Mouse (Mus musculus) intestine, embryonic 15.5 days (tissue): ENCODE data around the gene Rpl27a. TPM values are rescaled to one million over a fixed set of nuclear protein-coding genes. Genes with fewer than 3 reads are reported as not detected.

ENCODE experiments used
- ATAC-seq: fragments of 200-750 bp; cut with Nextera tagmentation; 2 replicates; pipeline ENCODE4 v1.8.0; 2017; ENCODE audit warnings: moderate TSS enrichment, moderate library complexity
- H3K27ac ChIP-seq: fragments of 300-500 bp; sonication (generic); 2 replicates; pipeline ENCODE4 v1.5.1; 2015; ENCODE audit warnings: mild to moderate bottlenecking, inconsistent platforms
- H3K27me3 ChIP-seq: fragments of 300-500 bp; sonication (generic); replicated peaks from 2 replicates; pipeline ENCODE4 v1.6.1; 2015; ENCODE audit warnings: inconsistent platforms
- H3K36me3 ChIP-seq: fragments of 300-500 bp; sonication (generic); 2 replicates; pipeline ENCODE4 v1.6.1; 2015; ENCODE audit warnings: inconsistent platforms
- H3K4me1 ChIP-seq: fragments of 300-500 bp; sonication (generic); replicated peaks from 2 replicates; pipeline ENCODE4 v1.6.1; 2015; ENCODE audit warnings: inconsistent platforms
- H3K4me2 ChIP-seq: fragments of 300-500 bp; sonication (generic); replicated peaks from 2 replicates; pipeline ENCODE4 v1.6.1; 2015; ENCODE audit warnings: mild to moderate bottlenecking, inconsistent platforms
- H3K4me3 ChIP-seq: fragments of 300-500 bp; sonication (generic); replicated peaks from 2 replicates; pipeline ENCODE4 v1.5.1; 2015; ENCODE audit warnings: inconsistent platforms
- H3K9ac ChIP-seq: fragments of 300-500 bp; sonication (generic); 2 replicates; pipeline ENCODE4 v1.6.1; 2015; ENCODE audit warnings: inconsistent platforms
- H3K9me3 ChIP-seq: fragments of 300-500 bp; sonication (generic); 2 replicates; pipeline ENCODE4 v1.6.1; 2016; ENCODE audit warnings: inconsistent platforms
- WGBS: fragments of 180-500 bp; shearing (Covaris S2); methylation state at CpG from one replicate; pipeline ENCODE4 v1.1.7; 2015; 5-methylcytosine and 5-hydroxymethylcytosine counted together
- polyA plus RNA-seq: library from polyadenylated mRNA; unstranded; fragments of >200 nt; fragmentation: Nextera tagmentation; extraction: Ambion mirVana; gene quantifications from 2 replicates; pipeline ENCODE4 v1.2.1, GENCODE M21; 2015

Rpl27a gene
- polyA plus RNA-seq, 1 experiment from 2014 or later = 145 TPM

- no peak overlapping the region for H3K4me3 ChIP-seq
- H3K9me3 ChIP-seq = no peaks in the 10 kb centered on the region
- no peaks in the 10 kb centered on the region; the same call in 1 of the 2 replicates for H3K4me1 ChIP-seq
- H3K36me3 ChIP-seq = peaks cover 29% of the 10 kb centered on the region
- no peak for ATAC-seq
- H3K27ac ChIP-seq = no peak overlapping the region
- no peaks in the 10 kb centered on the region for H3K27me3 ChIP-seq
- H3K4me2 ChIP-seq = no peak overlapping the region
- 78% methylated on average over 10 of the region's 10 CpGs for WGBS
- no peak overlapping the region for H3K9ac ChIP-seq
Observed at GRCm38 (mm10) chr7:109545255-109545993, 26.5 kb downstream of the Rpl27a start.

- 83% methylated on average over 2 of the region's 2 CpGs for WGBS
- no peaks in the 10 kb centered on the region for H3K9me3 ChIP-seq
- H3K27ac ChIP-seq = no peak overlapping the region
Observed at GRCm38 (mm10) chr7:109546186-109546585, 27.2 kb downstream of the Rpl27a start.

GRCm38 (mm10) chr7:109546726-109547125 lies 27.8 kb downstream of the Rpl27a start:
- no peaks in the 10 kb centered on the region for H3K9me3 ChIP-seq
- no peaks in the 10 kb centered on the region; the same call in 1 of the 2 replicates for H3K4me1 ChIP-seq
- peaks cover 27% of the 10 kb centered on the region for H3K36me3 ChIP-seq
- H3K4me2 ChIP-seq = no peak overlapping the region
- no peak overlapping the region for H3K9ac ChIP-seq
- H3K27me3 ChIP-seq = no peaks in the 10 kb centered on the region
- ATAC-seq = no peak
- no peak overlapping the region for H3K27ac ChIP-seq
- WGBS = 83% methylated on average over 5 of the region's 5 CpGs
- H3K4me3 ChIP-seq = no peak overlapping the region

More at GRCm38 (mm10) chr7:109546186-109546585, 27.2 kb downstream of the Rpl27a start:
- H3K4me2 ChIP-seq = no peak overlapping the region
- H3K4me3 ChIP-seq = no peak overlapping the region
- no peak for ATAC-seq
- no peak overlapping the region for H3K9ac ChIP-seq
- no peaks in the 10 kb centered on the region for H3K27me3 ChIP-seq
- H3K36me3 ChIP-seq = peaks cover 28% of the 10 kb centered on the region
- no peaks in the 10 kb centered on the region; the same call in 1 of the 2 replicates for H3K4me1 ChIP-seq

GRCm38 (mm10) chr7:109559536-109559935 lies 40.6 kb downstream of the Rpl27a start:
- Histone ChIP-seq H3K27me3 (no peaks in the 10 kb centered on the region), H3K4me1 (peaks cover 26% of the 10 kb centered on the region), H3K27ac (no peak overlapping the region), H3K36me3 (peaks cover 3% of the 10 kb centered on the region; the same call in 1 of the 2 replicates), H3K9ac (no peak overlapping the region), H3K9me3 (no peaks in the 10 kb centered on the region), H3K4me3 (no peak overlapping the region), H3K4me2 (no peak overlapping the region)
- 45% methylated on average over 6 of the region's 6 CpGs for whole genome bisulfite sequencing
- ATAC-seq = no peak

- peaks cover 26% of the 10 kb centered on the region for H3K4me1 ChIP-seq
- H3K4me2 ChIP-seq = peak overlapping the region; percentile 27; the same call in 1 of the 2 replicates
- 42% methylated on average over 8 of the region's 8 CpGs for WGBS
- no peaks in the 10 kb centered on the region for H3K27me3 ChIP-seq
- H3K9me3 ChIP-seq = no peaks in the 10 kb centered on the region
- 0 out of 2 replicates have a peak, but pooled peaks cover 2% of the 10 kb centered on the region for H3K36me3 ChIP-seq
- H3K9ac ChIP-seq = no peak overlapping the region
- H3K27ac ChIP-seq = peak overlapping the region; percentile 54; the same call in 1 of the 2 replicates
- no peak overlapping the region for H3K4me3 ChIP-seq
- 0 out of 2 replicates have a peak, but pooled peaks have one; percentile 9 for ATAC-seq
Observed at GRCm38 (mm10) chr7:109561466-109562153, 42.7 kb downstream of the Rpl27a start.

- H3K27ac ChIP-seq = peak overlapping the region; percentile 54
- 17% methylated on average over 4 of the region's 4 CpGs for WGBS
- no peak overlapping the region for H3K9ac ChIP-seq
- H3K4me3 ChIP-seq = no peak overlapping the region
- H3K4me2 ChIP-seq = peak overlapping the region; percentile 27; the same call in 1 of the 2 replicates
- no peaks in the 10 kb centered on the region for H3K9me3 ChIP-seq
- H3K27me3 ChIP-seq = no peaks in the 10 kb centered on the region
- no peak; the same call in 1 of the 2 replicates for ATAC-seq
- H3K4me1 ChIP-seq = peaks cover 26% of the 10 kb centered on the region
- 0 out of 2 replicates have a peak, but pooled peaks cover 2% of the 10 kb centered on the region for H3K36me3 ChIP-seq
Observed at GRCm38 (mm10) chr7:109562154-109562599, 43.2 kb downstream of the Rpl27a start.

GRCm38 (mm10) chr7:109562676-109563075 lies 43.7 kb downstream of the Rpl27a start:
- Histone ChIP-seq H3K4me1 (peaks cover 26% of the 10 kb centered on the region), H3K9ac (no peak overlapping the region), H3K9me3 (no peaks in the 10 kb centered on the region), H3K4me2 (no peak overlapping the region; the same call in 1 of the 2 replicates), H3K27ac (peak overlapping the region; percentile 45), H3K4me3 (no peak overlapping the region), H3K27me3 (no peaks in the 10 kb centered on the region), H3K36me3 (0 out of 2 replicates have a peak, but pooled peaks cover 2% of the 10 kb centered on the region)
- WGBS = 44% methylated on average over 5 of the region's 5 CpGs
- ATAC-seq = no peak

GRCm38 (mm10) chr7:109563775-109564362 lies 44.9 kb downstream of the Rpl27a start:
- H3K4me3 ChIP-seq = no peak overlapping the region
- H3K36me3 ChIP-seq = 0 out of 2 replicates have a peak, but pooled peaks cover 2% of the 10 kb centered on the region
- no peaks in the 10 kb centered on the region for H3K27me3 ChIP-seq
- no peaks in the 10 kb centered on the region for H3K9me3 ChIP-seq
- no peak for ATAC-seq
- H3K27ac ChIP-seq = no peak overlapping the region
- 61% methylated on average over 4 of the region's 4 CpGs for WGBS
- no peak overlapping the region for H3K9ac ChIP-seq
- no peak overlapping the region for H3K4me2 ChIP-seq
- peaks cover 26% of the 10 kb centered on the region for H3K4me1 ChIP-seq

GRCm38 (mm10) chr7:109566327-109566726 lies 47.4 kb downstream of the Rpl27a start:
- Histone ChIP-seq H3K27ac (no peak overlapping the region), H3K36me3 (0 out of 2 replicates have a peak, but pooled peaks cover 2% of the 10 kb centered on the region), H3K27me3 (no peaks in the 10 kb centered on the region), H3K9ac (no peak overlapping the region), H3K9me3 (no peaks in the 10 kb centered on the region), H3K4me3 (no peak overlapping the region), H3K4me2 (no peak overlapping the region), H3K4me1 (peaks cover 19% of the 10 kb centered on the region)
- ATAC-seq = no peak

- H3K27me3 ChIP-seq = no peaks in the 10 kb centered on the region
- H3K9me3 ChIP-seq = no peaks in the 10 kb centered on the region
- no peak overlapping the region for H3K4me2 ChIP-seq
- H3K36me3 ChIP-seq = 0 out of 2 replicates have a peak, but pooled peaks cover 2% of the 10 kb centered on the region
- H3K27ac ChIP-seq = no peak overlapping the region
- H3K9ac ChIP-seq = no peak overlapping the region
- H3K4me3 ChIP-seq = no peak overlapping the region
- ATAC-seq = 0 out of 2 replicates have a peak, but pooled peaks have one; percentile 10
- 56% methylated on average over 11 of the region's 11 CpGs for WGBS
- H3K4me1 ChIP-seq = peaks cover 17% of the 10 kb centered on the region
Observed at GRCm38 (mm10) chr7:109566841-109567768, 48.2 kb downstream of the Rpl27a start.

GRCm38 (mm10) chr7:109568391-109568892 lies 49.5 kb downstream of the Rpl27a start:
- Histone ChIP-seq H3K4me3 (no peak overlapping the region), H3K4me1 (peaks cover 7% of the 10 kb centered on the region; the same call in 1 of the 2 replicates), H3K36me3 (0 out of 2 replicates have a peak, but pooled peaks cover 2% of the 10 kb centered on the region), H3K4me2 (no peak overlapping the region), H3K9ac (no peak overlapping the region), H3K27ac (no peak overlapping the region), H3K9me3 (no peaks in the 10 kb centered on the region), H3K27me3 (no peaks in the 10 kb centered on the region)
- WGBS = 89% methylated on average over 4 of the region's 4 CpGs
- no peak for ATAC-seq
